In the genomic region with DNA sequence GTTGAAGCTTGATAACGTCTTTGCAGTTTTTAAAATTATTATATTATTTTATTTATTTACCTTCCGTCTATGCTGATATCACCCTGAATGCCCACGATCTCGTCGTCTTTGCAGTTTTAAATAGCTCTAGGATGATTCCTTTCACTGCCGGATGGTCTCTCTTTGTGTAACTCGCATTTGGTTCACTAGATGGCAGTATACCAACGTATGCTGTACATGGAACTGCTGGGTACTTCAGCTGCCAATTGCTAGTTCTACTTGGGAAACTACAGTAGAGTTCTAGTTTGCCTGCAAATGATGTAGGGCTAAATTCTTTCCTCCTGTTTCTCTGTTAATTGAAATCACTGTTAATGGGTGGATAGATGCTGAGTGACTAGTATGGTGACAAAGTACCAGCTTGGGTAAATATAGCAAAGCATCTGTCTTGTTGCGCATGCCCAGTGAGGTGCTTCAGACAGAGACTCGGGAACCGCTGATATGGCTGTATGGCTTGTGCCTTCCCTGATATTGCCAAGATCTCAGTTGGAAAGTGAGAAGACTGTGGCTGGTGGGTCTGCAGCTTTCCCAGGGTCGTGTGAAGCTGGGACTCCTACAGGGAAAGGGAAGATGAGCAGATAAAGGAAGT, we compare ENCODE assay signal across 9 mouse cellular contexts. TPM values are rescaled to one million over a fixed set of nuclear protein-coding genes. Genes with fewer than 3 reads are reported as not detected.
DNase-seq lines count a peak whose midpoint lies in the region; ATAC-seq and TF ChIP-seq lines count a peak whose summit lies in the region.
"Had no signal": no experiment of that assay in that cellular context is flagged by ENCODE, and none has a peak within 500 bp of the region (broad histone marks: within the 10 kb centered on the region; RNA-seq: fewer than 3 reads in every experiment).

No protein-coding gene starts in this region.

- 44% methylated on average over 12 of the region's 12 CpGs for WGBS in forebrain, embryonic 10.5 days
- 41% methylated on average over 12 of the region's 12 CpGs for WGBS in forebrain, embryonic 12.5 days
- 25% methylated on average over 12 of the region's 12 CpGs for WGBS in heart, embryonic 16.5 days
- 28% methylated on average over 12 of the region's 12 CpGs for WGBS in stomach, postnatal 0 days

- H3K9me3 ChIP-seq in forebrain, embryonic 10.5 days, result no peaks in the 10 kb centered on the region
- H3K9me3 ChIP-seq in forebrain, embryonic 12.5 days, result no peaks in the 10 kb centered on the region
- no peaks in the 10 kb centered on the region for H3K9me3 ChIP-seq in heart, embryonic 16.5 days (replicated peaks; ENCODE audit: control insufficient read depth, low read length)
- no peaks in the 10 kb centered on the region for H3K9me3 ChIP-seq in stomach, postnatal 0 days (ENCODE audit: control insufficient read depth, low read length)

- no peak for ATAC-seq in forebrain, embryonic 12.5 days (ENCODE audit: low FRiP score)
- ATAC-seq in heart, embryonic 16.5 days (replicated peaks; ENCODE audit: extremely low read depth, insufficient read depth, low FRiP score), result peak; percentile 52
- ATAC-seq in stomach, postnatal 0 days (ENCODE audit: low FRiP score, low TSS enrichment), result peak; percentile 64; the same call in 1 of the 2 replicates

- peak; percentile 96 for TF ChIP-seq CTCF in stomach, postnatal 0 days (IDR thresholded peaks at IDR 0.05; ENCODE audit: low read depth)

- DNase-seq in forebrain, embryonic 10.5 days (ENCODE audit: extremely low spot score, low spot score), result peak; percentile 31
- DNase-seq in MN1 (ENCODE audit: low spot score), result peak; percentile 82
- DNase-seq in embryo, embryonic 10 days (ENCODE audit: low spot score), result peak; percentile 91
- peak; percentile 59 to 75 for DNase-seq in layer of hippocampus, adult 8-10 months (ENCODE audit: low spot score in 2 of 2)
- peak; percentile 84 for DNase-seq in lung, postnatal 25 days (ENCODE audit: low spot score)
- peak; percentile 36 for DNase-seq in stomach, postnatal 0 days (ENCODE audit: low spot score)

- no peak for TF ChIP-seq EP300 in stomach, postnatal 0 days (optimal IDR thresholded peaks at IDR 0.05)

- no peaks in the 10 kb centered on the region for H3K27me3 ChIP-seq in forebrain, embryonic 10.5 days (ENCODE audit: poor library complexity, severe bottlenecking)
- no peaks in the 10 kb centered on the region for H3K27me3 ChIP-seq in forebrain, embryonic 12.5 days
- no peaks in the 10 kb centered on the region for H3K27me3 ChIP-seq in heart, embryonic 16.5 days (ENCODE audit: control insufficient read depth, insufficient read depth, low read length)
- no peaks in the 10 kb centered on the region for H3K27me3 ChIP-seq in stomach, postnatal 0 days (ENCODE audit: control insufficient read depth, insufficient read depth, low read length)

- no peak overlapping the region for H3K4me3 ChIP-seq in forebrain, embryonic 10.5 days
- no peak overlapping the region for H3K4me3 ChIP-seq in forebrain, embryonic 12.5 days (replicated peaks)
- no peak overlapping the region for H3K4me3 ChIP-seq in heart, embryonic 16.5 days (ENCODE audit: low read length)
- no peak overlapping the region for H3K4me3 ChIP-seq in stomach, postnatal 0 days (ENCODE audit: low read depth, low read length)
- H3K4me3 ChIP-seq: megakaryocyte, embryonic 14.5 days had no signal

- H3K9ac ChIP-seq in forebrain, embryonic 12.5 days, result no peak overlapping the region
- no peak overlapping the region for H3K9ac ChIP-seq in heart, embryonic 16.5 days (ENCODE audit: low read length)
- H3K9ac ChIP-seq in stomach, postnatal 0 days (ENCODE audit: low read length), result no peak overlapping the region

- H3K36me3 ChIP-seq in forebrain, embryonic 10.5 days (replicated peaks), result no peaks in the 10 kb centered on the region
- no peaks in the 10 kb centered on the region for H3K36me3 ChIP-seq in forebrain, embryonic 12.5 days (replicated peaks)
- H3K36me3 ChIP-seq in heart, embryonic 16.5 days (ENCODE audit: control insufficient read depth, insufficient read depth), result no peaks in the 10 kb centered on the region
- H3K36me3 ChIP-seq in stomach, postnatal 0 days (ENCODE audit: control insufficient read depth, insufficient read depth, low read length), result no peaks in the 10 kb centered on the region

- H3K4me1 ChIP-seq in forebrain, embryonic 10.5 days, result no peaks in the 10 kb centered on the region
- H3K4me1 ChIP-seq in forebrain, embryonic 12.5 days, result no peaks in the 10 kb centered on the region; the same call in 1 of the 2 replicates
- no peaks in the 10 kb centered on the region for H3K4me1 ChIP-seq in heart, embryonic 16.5 days (ENCODE audit: control insufficient read depth, insufficient read depth, low read length)
- H3K4me1 ChIP-seq in stomach, postnatal 0 days (replicated peaks; ENCODE audit: control insufficient read depth, insufficient read depth), result no peaks in the 10 kb centered on the region
- H3K4me1 ChIP-seq: megakaryocyte, embryonic 14.5 days had no signal

- H3K27ac ChIP-seq in forebrain, embryonic 10.5 days, result no peak overlapping the region
- no peak overlapping the region for H3K27ac ChIP-seq in forebrain, embryonic 12.5 days
- no peak overlapping the region for H3K27ac ChIP-seq in heart, embryonic 16.5 days (ENCODE audit: low read length)
- H3K27ac ChIP-seq in stomach, postnatal 0 days (replicated peaks), result no peak overlapping the region

- no peak overlapping the region for H3K4me2 ChIP-seq in forebrain, embryonic 12.5 days
- H3K4me2 ChIP-seq in heart, embryonic 16.5 days (ENCODE audit: low read depth, low read length), result no peak overlapping the region
- H3K4me2 ChIP-seq in stomach, postnatal 0 days (replicated peaks; ENCODE audit: low read depth), result no peak overlapping the region

RNA-seq across cellular contexts. Expression of gene Tvp23b, which starts 22.6 kb away (rescaled TPM):
- polyA plus RNA-seq in forebrain, embryonic 10.5 days (2016; fragmentation: Nextera tagmentation; extraction: Ambion mirVana), result 36.1 and 40.7 TPM in 2 replicates
- polyA plus RNA-seq in forebrain, embryonic 12.5 days (2016; fragmentation: Nextera tagmentation; extraction: Ambion mirVana), result 41.3 and 42.2 TPM in 2 replicates
- polyA plus RNA-seq in heart, embryonic 16.5 days (2015; fragmentation: Nextera tagmentation; extraction: Ambion mirVana), result 45.6 and 54.9 TPM in 2 replicates
- total RNA-seq in layer of hippocampus, adult 8-10 months (2022), result 10 to 100 TPM; 32.5 to 35.7 (median 35.2) TPM
- polyA plus RNA-seq in stomach, postnatal 0 days (2015; fragmentation: Nextera tagmentation; extraction: Ambion mirVana), result 67.2 and 71.1 TPM in 2 replicates

RNA-seq across cellular contexts. Expression of gene Cdrt4, which starts 49.2 kb away (rescaled TPM):
- polyA plus RNA-seq in forebrain, embryonic 10.5 days (2016; fragmentation: Nextera tagmentation; extraction: Ambion mirVana), result not detected in 2 replicates
- not detected in 2 replicates for polyA plus RNA-seq in forebrain, embryonic 12.5 days (2016; fragmentation: Nextera tagmentation; extraction: Ambion mirVana)
- polyA plus RNA-seq in heart, embryonic 16.5 days (2015; fragmentation: Nextera tagmentation; extraction: Ambion mirVana), result 0.41 TPM in 1 of 2 replicates, not detected in the other
- total RNA-seq in layer of hippocampus, adult 8-10 months (2022), result under 1 TPM in 1 of 4 experiments, not detected in 3; 0.66 TPM
- 0.15 TPM in 1 of 2 replicates, not detected in the other for polyA plus RNA-seq in stomach, postnatal 0 days (2015; fragmentation: Nextera tagmentation; extraction: Ambion mirVana)

RNA-seq across cellular contexts. Expression of gene Fbxw10, which starts 54.9 kb away (rescaled TPM):
- polyA plus RNA-seq in forebrain, embryonic 10.5 days (2016; fragmentation: Nextera tagmentation; extraction: Ambion mirVana), result 0.26 and 0.41 TPM in 2 replicates
- polyA plus RNA-seq in forebrain, embryonic 12.5 days (2016; fragmentation: Nextera tagmentation; extraction: Ambion mirVana), result 0.24 and 0.62 TPM in 2 replicates
- 0.25 and 0.45 TPM in 2 replicates for polyA plus RNA-seq in heart, embryonic 16.5 days (2015; fragmentation: Nextera tagmentation; extraction: Ambion mirVana)
- total RNA-seq in layer of hippocampus, adult 8-10 months (2022), result 1 to 10 TPM; 1.0 to 2.4 (median 1.8) TPM
- 0.47 TPM in 2 replicates for polyA plus RNA-seq in stomach, postnatal 0 days (2015; fragmentation: Nextera tagmentation; extraction: Ambion mirVana)

Comparison
In these comparisons a context has a peak if more than half of its experiments do, and no peak if none do; other contexts are left out.
1. DNase-seq: peak in every context shown above with its lines; median percentile 91 in embryo, embryonic 10 days; 84 in lung, postnatal 25 days; 82 in MN1; 67 in layer of hippocampus, adult 8-10 months; 36 in stomach, postnatal 0 days; 31 in forebrain, embryonic 10.5 days.